Comparison of ENCODE assay signal across 20 mouse cellular contexts in genomic region chr8:23553565-23554473, GRCm38 (mm10).
DNase-seq lines count a peak whose midpoint lies in the region; ATAC-seq and TF ChIP-seq lines count a peak whose summit lies in the region.
"Had no signal": no experiment of that assay in that cellular context is flagged by ENCODE, and none has a peak within 500 bp of the region (broad histone marks: within the 10 kb centered on the region; RNA-seq: fewer than 3 reads in every experiment).

No protein-coding gene starts in this region.

- no peaks in the 10 kb centered on the region for H3K27me3 ChIP-seq in embryonic facial prominence, embryonic 14.5 days (replicated peaks; ENCODE audit: control insufficient read depth, insufficient read depth, low read length)
- H3K27me3 ChIP-seq in embryonic facial prominence, embryonic 10.5 days (replicated peaks; ENCODE audit: low read depth, poor library complexity, severe bottlenecking) = no peaks in the 10 kb centered on the region
- no peaks in the 10 kb centered on the region for H3K27me3 ChIP-seq in stomach, postnatal 0 days (ENCODE audit: control insufficient read depth, insufficient read depth, low read length)
- H3K27me3 ChIP-seq: embryonic facial prominence, embryonic 13.5 days; limb, embryonic 13.5 days; liver, embryonic 13.5 days; megakaryocyte, embryonic 14.5 days had no signal

- no peak for ATAC-seq in embryonic facial prominence, embryonic 14.5 days (ENCODE audit: low read depth)
- peak; percentile 74 for ATAC-seq in stomach, postnatal 0 days (ENCODE audit: low FRiP score, low TSS enrichment)

- H3K36me3 ChIP-seq in embryonic facial prominence, embryonic 14.5 days (ENCODE audit: control insufficient read depth, insufficient read depth, low read length) = no peaks in the 10 kb centered on the region
- no peaks in the 10 kb centered on the region for H3K36me3 ChIP-seq in embryonic facial prominence, embryonic 10.5 days (replicated peaks)
- H3K36me3 ChIP-seq in stomach, postnatal 0 days (ENCODE audit: control insufficient read depth, insufficient read depth, low read length) = no peaks in the 10 kb centered on the region
- H3K36me3 ChIP-seq: embryonic facial prominence, embryonic 13.5 days; heart, embryonic 10.5 days; limb, embryonic 13.5 days; liver, embryonic 13.5 days had no signal

- H3K4me3 ChIP-seq in embryonic facial prominence, embryonic 14.5 days (ENCODE audit: low read depth, low read length) = no peak overlapping the region
- no peak overlapping the region for H3K4me3 ChIP-seq in embryonic facial prominence, embryonic 10.5 days
- no peak overlapping the region for H3K4me3 ChIP-seq in stomach, postnatal 0 days (ENCODE audit: low read depth, low read length)
- H3K4me3 ChIP-seq: embryonic facial prominence, embryonic 13.5 days; heart, embryonic 10.5 days; layer of hippocampus, adult 2 months; limb, embryonic 13.5 days; liver, embryonic 13.5 days; megakaryocyte, embryonic 14.5 days had no signal

- TF ChIP-seq CTCF in stomach, postnatal 0 days (IDR thresholded peaks at IDR 0.05; ENCODE audit: low read depth) = no peak

- no peak for TF ChIP-seq EP300 in stomach, postnatal 0 days (optimal IDR thresholded peaks at IDR 0.05)

- no peak overlapping the region for H3K4me2 ChIP-seq in embryonic facial prominence, embryonic 14.5 days (ENCODE audit: low read depth, low read length)
- no peak overlapping the region for H3K4me2 ChIP-seq in stomach, postnatal 0 days (replicated peaks; ENCODE audit: low read depth)
- H3K4me2 ChIP-seq: embryonic facial prominence, embryonic 13.5 days; limb, embryonic 13.5 days; liver, embryonic 13.5 days had no signal

- no peak overlapping the region for H3K9ac ChIP-seq in embryonic facial prominence, embryonic 14.5 days (ENCODE audit: low read depth, low read length)
- H3K9ac ChIP-seq in stomach, postnatal 0 days (ENCODE audit: low read length) = no peak overlapping the region
- H3K9ac ChIP-seq: embryonic facial prominence, embryonic 13.5 days; limb, embryonic 13.5 days; liver, embryonic 13.5 days had no signal

- H3K27ac ChIP-seq in embryonic facial prominence, embryonic 14.5 days (replicated peaks; ENCODE audit: low read depth, low read length) = no peak overlapping the region
- no peak overlapping the region; the same call in 1 of the 2 replicates for H3K27ac ChIP-seq in embryonic facial prominence, embryonic 10.5 days (replicated peaks)
- H3K27ac ChIP-seq in stomach, postnatal 0 days (replicated peaks) = peak overlapping the region; percentile 63; the same call in 1 of the 2 replicates
- H3K27ac ChIP-seq: embryonic facial prominence, embryonic 13.5 days; heart, embryonic 10.5 days; kidney, postnatal 0 days; layer of hippocampus, adult 2 months; limb, embryonic 13.5 days; liver, embryonic 13.5 days had no signal

- DNase-seq in embryonic facial prominence, embryonic 14.5 days (ENCODE audit: low spot score) = peak; percentile 26
- DNase-seq in embryonic facial prominence, embryonic 10.5 days (ENCODE audit: low spot score) = no peak
- peak; percentile 10 for DNase-seq in lung, postnatal 36 days
- DNase-seq in lung, postnatal 4 days = no peak
- DNase-seq in urinary bladder, postnatal 36 days (ENCODE audit: low spot score in 2 of 2) = peak; percentile 6 to 13
- DNase-seq in urinary bladder, postnatal 25 days (ENCODE audit: low spot score) = no peak
- peak; percentile 52 for DNase-seq in stomach, postnatal 0 days (ENCODE audit: low spot score)
- DNase-seq in ovary, postnatal 14 days (ENCODE audit: low spot score) = no peak
- DNase-seq: cerebellum, adult 9-11 months; gastrocnemius, postnatal 36 days; heart, postnatal 10 days; kidney, adult 11 months; layer of hippocampus, postnatal 36 days; liver, embryonic 13.5 days had no signal

- H3K4me1 ChIP-seq in embryonic facial prominence, embryonic 14.5 days (ENCODE audit: control insufficient read depth, insufficient read depth, low read length) = no peaks in the 10 kb centered on the region
- H3K4me1 ChIP-seq in embryonic facial prominence, embryonic 10.5 days = no peaks in the 10 kb centered on the region
- H3K4me1 ChIP-seq in stomach, postnatal 0 days (replicated peaks; ENCODE audit: control insufficient read depth, insufficient read depth) = no peaks in the 10 kb centered on the region
- H3K4me1 ChIP-seq: embryonic facial prominence, embryonic 13.5 days; heart, embryonic 10.5 days; limb, embryonic 13.5 days; liver, embryonic 13.5 days; megakaryocyte, embryonic 14.5 days had no signal

- WGBS in embryonic facial prominence, embryonic 14.5 days = 68% methylated on average over 11 of the region's 12 CpGs
- 72% methylated on average over 12 of the region's 12 CpGs for WGBS in embryonic facial prominence, embryonic 10.5 days
- WGBS in stomach, postnatal 0 days = 53% methylated on average over 11 of the region's 12 CpGs

- no peaks in the 10 kb centered on the region for H3K9me3 ChIP-seq in embryonic facial prominence, embryonic 14.5 days (ENCODE audit: control insufficient read depth, low read length)
- H3K9me3 ChIP-seq in embryonic facial prominence, embryonic 10.5 days = no peaks in the 10 kb centered on the region
- H3K9me3 ChIP-seq in stomach, postnatal 0 days (ENCODE audit: control insufficient read depth, low read length) = no peaks in the 10 kb centered on the region
- H3K9me3 ChIP-seq: embryonic facial prominence, embryonic 13.5 days; heart, embryonic 10.5 days; limb, embryonic 13.5 days; liver, embryonic 13.5 days had no signal

Comparison
In these comparisons a context has a peak if more than half of its experiments do, and no peak if none do; other contexts are left out.
1. DNase-seq: peak in embryonic facial prominence, embryonic 14.5 days (single experiment), lung, postnatal 36 days (single experiment), urinary bladder, postnatal 36 days (2 of 2) and stomach, postnatal 0 days (single experiment); none in embryonic facial prominence, embryonic 10.5 days (single experiment), lung, postnatal 4 days (0 of 2), urinary bladder, postnatal 25 days (single experiment) and ovary, postnatal 14 days (single experiment).